Mouse (Mus musculus): Measurements from ENCODE around the gene Lsamp. TPM values are rescaled to one million over a fixed set of nuclear protein-coding genes. Genes with fewer than 3 reads are reported as not detected.

Gene Lsamp
- total RNA-seq, 1 experiment: not detected

- no peak overlapping the region for H3K9ac ChIP-seq (ENCODE audit: insufficient read depth, low read depth, low read length, poor library complexity, severe bottlenecking)
- in situ Hi-C loops (cut with MboI; ENCODE audit: low sequenced_read_pairs in 2 of 2, unreplicated experiment in 2 of 2): no loop called here
- no peak overlapping the region for H3K4me3 ChIP-seq (ENCODE audit: insufficient read depth in 1 of 2, low read depth in 1 of 2, low read length in 2 of 2, poor library complexity in 1 of 2, severe bottlenecking in 1 of 2)
- no peaks in the 10 kb centered on the region for H3K4me1 ChIP-seq (ENCODE audit: control insufficient read depth in 2 of 2, insufficient read depth in 2 of 2, low read length in 2 of 2, poor library complexity in 1 of 2)
- no peak overlapping the region for H3K27ac ChIP-seq (ENCODE audit: insufficient read depth, low read depth, low read length, poor library complexity, severe bottlenecking)
- DNase-seq (ENCODE audit: low read depth, low spot score): no peak
- TF ChIP-seq ZNF384 (IDR thresholded peaks at IDR 0.05; ENCODE audit: low read depth, low read length): no peak
- no peak for TF ChIP-seq HCFC1 (IDR thresholded peaks at IDR 0.05; ENCODE audit: borderline replicate concordance, insufficient read depth, low read length)
- no peak for TF ChIP-seq MAFK (IDR thresholded peaks at IDR 0.05; ENCODE audit: insufficient read depth, low read depth, low read length)
- no peaks in the 10 kb centered on the region for H3K36me3 ChIP-seq (ENCODE audit: control insufficient read depth, insufficient read depth, low read length, poor library complexity, severe bottlenecking)
- no peaks in the 10 kb centered on the region for H3K9me3 ChIP-seq (ENCODE audit: control insufficient read depth, insufficient read depth, low read depth, low read length)
Observed at GRCm38 (mm10) chr16:41179557-41179956, 1195.4 kb downstream of the Lsamp start.

GRCm38 (mm10) chr16:41180867-41181266, 1196.7 kb downstream of the Lsamp start:
- in situ Hi-C loops (cut with MboI; ENCODE audit: low sequenced_read_pairs in 2 of 2, unreplicated experiment in 2 of 2): no loop called here
- Histone ChIP-seq H3K27ac (ENCODE audit: insufficient read depth, low read depth, low read length, poor library complexity, severe bottlenecking) (no peak overlapping the region), H3K9me3 (ENCODE audit: control insufficient read depth, insufficient read depth, low read depth, low read length) (no peaks in the 10 kb centered on the region), H3K36me3 (ENCODE audit: control insufficient read depth, insufficient read depth, low read length, poor library complexity, severe bottlenecking) (no peaks in the 10 kb centered on the region), H3K9ac (ENCODE audit: insufficient read depth, low read depth, low read length, poor library complexity, severe bottlenecking) (no peak overlapping the region), H3K4me1 (ENCODE audit: control insufficient read depth in 2 of 2, insufficient read depth in 2 of 2, low read length in 2 of 2, poor library complexity in 1 of 2) (no peaks in the 10 kb centered on the region), H3K4me3 (ENCODE audit: insufficient read depth in 1 of 2, low read depth in 1 of 2, low read length in 2 of 2, poor library complexity in 1 of 2, severe bottlenecking in 1 of 2) (no peak overlapping the region)
- no peak for DNase-seq (ENCODE audit: low read depth, low spot score)
- TF ChIP-seq MAFK (IDR thresholded peaks at IDR 0.05; ENCODE audit: insufficient read depth, low read depth, low read length) (no peak), HCFC1 (IDR thresholded peaks at IDR 0.05; ENCODE audit: borderline replicate concordance, insufficient read depth, low read length) (no peak), CHD2 (IDR thresholded peaks at IDR 0.05; ENCODE audit: low read depth, low read length) (no peak), ZC3H11A (IDR thresholded peaks at IDR 0.05; ENCODE audit: borderline replicate concordance, low read depth, low read length) (no peak), ZNF384 (IDR thresholded peaks at IDR 0.05; ENCODE audit: low read depth, low read length) (no peak)

GRCm38 (mm10) chr16:41210055-41210454, 1225.9 kb downstream of the Lsamp start:
- no peak for TF ChIP-seq CHD2 (IDR thresholded peaks at IDR 0.05; ENCODE audit: low read depth, low read length)
- TF ChIP-seq ZNF384 (IDR thresholded peaks at IDR 0.05; ENCODE audit: low read depth, low read length): no peak
- no peak for TF ChIP-seq MAFK (IDR thresholded peaks at IDR 0.05; ENCODE audit: insufficient read depth, low read depth, low read length)
- no peak for TF ChIP-seq ZC3H11A (IDR thresholded peaks at IDR 0.05; ENCODE audit: borderline replicate concordance, low read depth, low read length)
- no peak for TF ChIP-seq HCFC1 (IDR thresholded peaks at IDR 0.05; ENCODE audit: borderline replicate concordance, insufficient read depth, low read length)
- H3K4me3 ChIP-seq (ENCODE audit: insufficient read depth in 1 of 2, low read depth in 1 of 2, low read length in 2 of 2, poor library complexity in 1 of 2, severe bottlenecking in 1 of 2): no peak overlapping the region
- no peak for DNase-seq (ENCODE audit: low read depth, low spot score)
- H3K9ac ChIP-seq (ENCODE audit: insufficient read depth, low read depth, low read length, poor library complexity, severe bottlenecking): no peak overlapping the region
- H3K9me3 ChIP-seq (ENCODE audit: control insufficient read depth, insufficient read depth, low read depth, low read length): no peaks in the 10 kb centered on the region
- no peaks in the 10 kb centered on the region for H3K4me1 ChIP-seq (ENCODE audit: control insufficient read depth in 2 of 2, insufficient read depth in 2 of 2, low read length in 2 of 2, poor library complexity in 1 of 2)
- H3K27ac ChIP-seq (ENCODE audit: insufficient read depth, low read depth, low read length, poor library complexity, severe bottlenecking): no peak overlapping the region
- in situ Hi-C loops (cut with MboI; ENCODE audit: low sequenced_read_pairs in 2 of 2, unreplicated experiment in 2 of 2): no loop called here
- H3K36me3 ChIP-seq (ENCODE audit: control insufficient read depth, insufficient read depth, low read length, poor library complexity, severe bottlenecking): no peaks in the 10 kb centered on the region

GRCm38 (mm10) chr16:41235829-41236228, 1251.7 kb downstream of the Lsamp start:
- in situ Hi-C loops (cut with MboI; ENCODE audit: low sequenced_read_pairs in 2 of 2, unreplicated experiment in 2 of 2): loop anchor here in 1 of 2 experiments (25.0 kb wide), 1 partner anchor 499 kb away; no protein-coding TSS in a partner anchor
- TF ChIP-seq ZC3H11A (IDR thresholded peaks at IDR 0.05; ENCODE audit: borderline replicate concordance, low read depth, low read length) (no peak), HCFC1 (IDR thresholded peaks at IDR 0.05; ENCODE audit: borderline replicate concordance, insufficient read depth, low read length) (no peak), ZNF384 (IDR thresholded peaks at IDR 0.05; ENCODE audit: low read depth, low read length) (no peak), CHD2 (IDR thresholded peaks at IDR 0.05; ENCODE audit: low read depth, low read length) (no peak), MAFK (IDR thresholded peaks at IDR 0.05; ENCODE audit: insufficient read depth, low read depth, low read length) (no peak)

GRCm38 (mm10) chr16:41242841-41243240, 1258.7 kb downstream of the Lsamp start:
- Histone ChIP-seq H3K9ac (ENCODE audit: insufficient read depth, low read depth, low read length, poor library complexity, severe bottlenecking) (no peak overlapping the region), H3K27ac (ENCODE audit: insufficient read depth, low read depth, low read length, poor library complexity, severe bottlenecking) (no peak overlapping the region), H3K4me1 (ENCODE audit: control insufficient read depth in 2 of 2, insufficient read depth in 2 of 2, low read length in 2 of 2, poor library complexity in 1 of 2) (no peaks in the 10 kb centered on the region), H3K36me3 (ENCODE audit: control insufficient read depth, insufficient read depth, low read length, poor library complexity, severe bottlenecking) (no peaks in the 10 kb centered on the region), H3K4me3 (ENCODE audit: insufficient read depth in 1 of 2, low read depth in 1 of 2, low read length in 2 of 2, poor library complexity in 1 of 2, severe bottlenecking in 1 of 2) (no peak overlapping the region), H3K9me3 (ENCODE audit: control insufficient read depth, insufficient read depth, low read depth, low read length) (no peaks in the 10 kb centered on the region)
- DNase-seq (ENCODE audit: low read depth, low spot score): no peak
- in situ Hi-C loops (cut with MboI; ENCODE audit: low sequenced_read_pairs in 2 of 2, unreplicated experiment in 2 of 2): loop anchor here in 1 of 2 experiments (25.0 kb wide), 1 partner anchor 506 kb away; no protein-coding TSS in a partner anchor
- TF ChIP-seq ZNF384 (IDR thresholded peaks at IDR 0.05; ENCODE audit: low read depth, low read length): no peak
- TF ChIP-seq MAFK (IDR thresholded peaks at IDR 0.05; ENCODE audit: insufficient read depth, low read depth, low read length): no peak
- TF ChIP-seq CHD2 (IDR thresholded peaks at IDR 0.05; ENCODE audit: low read depth, low read length): no peak
- no peak for TF ChIP-seq HCFC1 (IDR thresholded peaks at IDR 0.05; ENCODE audit: borderline replicate concordance, insufficient read depth, low read length)
- TF ChIP-seq ZC3H11A (IDR thresholded peaks at IDR 0.05; ENCODE audit: borderline replicate concordance, low read depth, low read length): no peak

More at GRCm38 (mm10) chr16:41235829-41236228, 1251.7 kb downstream of the Lsamp start:
- Histone ChIP-seq H3K9ac (ENCODE audit: insufficient read depth, low read depth, low read length, poor library complexity, severe bottlenecking) (no peak overlapping the region), H3K4me1 (ENCODE audit: control insufficient read depth in 2 of 2, insufficient read depth in 2 of 2, low read length in 2 of 2, poor library complexity in 1 of 2) (no peaks in the 10 kb centered on the region), H3K4me3 (ENCODE audit: insufficient read depth in 1 of 2, low read depth in 1 of 2, low read length in 2 of 2, poor library complexity in 1 of 2, severe bottlenecking in 1 of 2) (no peak overlapping the region), H3K9me3 (ENCODE audit: control insufficient read depth, insufficient read depth, low read depth, low read length) (no peaks in the 10 kb centered on the region), H3K27ac (ENCODE audit: insufficient read depth, low read depth, low read length, poor library complexity, severe bottlenecking) (no peak overlapping the region), H3K36me3 (ENCODE audit: control insufficient read depth, insufficient read depth, low read length, poor library complexity, severe bottlenecking) (no peaks in the 10 kb centered on the region)
- no peak for DNase-seq (ENCODE audit: low read depth, low spot score)
